Mouse (Mus musculus) MEL (cell line): ENCODE data around the gene Edem2. TPM values are rescaled to one million over a fixed set of nuclear protein-coding genes. Genes with fewer than 3 reads are reported as not detected.

Experiments
- DNase-seq: peaks from one replicate; pipeline ENCODE4 v3.0.0; 2011; ENCODE audit warnings: low read depth, low spot score
- H3K27ac ChIP-seq: 2 replicates; pipeline ENCODE4 v1.5.1; 2012; ENCODE audit warnings: low read depth, mild to moderate bottlenecking, control low read depth, low read length, moderate library complexity; ENCODE audit not compliant: control insufficient read depth
- H3K27me3 ChIP-seq, 2 experiments: fragments of 150-350 bp in 1 of 2; sonication (generic) in 1 of 2; 2 replicates each; pipeline ENCODE4 v1.6.1; 2012; ENCODE audit warnings: low read length in 2 of 2, mild to moderate bottlenecking in 2 of 2, improper control_type of control experiment in 1 of 2, moderate library complexity in 1 of 2; ENCODE audit not compliant: insufficient read depth in 2 of 2, control insufficient read depth in 1 of 2
- H3K36me3 ChIP-seq, 2 experiments: 2 replicates each; pipeline ENCODE4 v1.6.1; 2012 to 2014; ENCODE audit warnings: low read length in 2 of 2, improper control_type of control experiment in 1 of 2, inconsistent platforms in 1 of 2, mild to moderate bottlenecking in 1 of 2; ENCODE audit not compliant: insufficient read depth in 2 of 2, control insufficient read depth in 1 of 2
- H3K4me1 ChIP-seq, 2 experiments: fragments of 150-350 bp in 1 of 2; sonication (generic) in 1 of 2; 2 replicates each; pipeline ENCODE4 v1.6.1; 2012; ENCODE audit warnings: low read length in 2 of 2, improper control_type of control experiment in 1 of 2, mild to moderate bottlenecking in 1 of 2; ENCODE audit not compliant: insufficient read depth in 2 of 2, control insufficient read depth in 1 of 2
- H3K4me3 ChIP-seq, 2 experiments: fragments of 150-350 bp in 1 of 2; sonication (generic) in 1 of 2; 2 replicates each; pipeline ENCODE4 v1.5.1; 2012; ENCODE audit warnings: low read depth in 2 of 2, low read length in 2 of 2, mild to moderate bottlenecking in 2 of 2, moderate library complexity in 2 of 2, control low read depth in 1 of 2, improper control_type of control experiment in 1 of 2; ENCODE audit not compliant: control insufficient read depth in 1 of 2, insufficient read depth in 1 of 2
- H3K79me2 ChIP-seq: 2 replicates; pipeline ENCODE4 v1.6.1; 2012; ENCODE audit warnings: mild to moderate bottlenecking, low read length, moderate library complexity; ENCODE audit not compliant: control insufficient read depth, poor library complexity, insufficient read depth
- H3K9ac ChIP-seq: 2 replicates; pipeline ENCODE4 v1.6.1; 2012; ENCODE audit warnings: low read depth, mild to moderate bottlenecking, control low read depth, low read length, moderate library complexity; ENCODE audit not compliant: control insufficient read depth, poor library complexity, severe bottlenecking
- H3K9me3 ChIP-seq: fragments of 150-350 bp; sonication (generic); replicated peaks from 2 replicates; pipeline ENCODE4 v1.6.1; 2012; ENCODE audit warnings: mild to moderate bottlenecking, low read length, improper control_type of control experiment, moderate library complexity; ENCODE audit not compliant: insufficient read depth
- BHLHE40 ChIP-seq: IDR thresholded peaks from 2 replicates; pipeline ENCODE4 v1.6.1; 2012; ENCODE audit warnings: low read depth, mild to moderate bottlenecking, inconsistent platforms, low read length, improper control_type of control experiment, borderline replicate concordance
- CHD2 ChIP-seq: IDR thresholded peaks from 2 replicates; pipeline ENCODE4 v1.6.1; 2011; ENCODE audit warnings: low read length, improper control_type of control experiment
- CTCF ChIP-seq, 3 experiments: IDR thresholded peaks in 2 of 3; conservative IDR thresholded peaks in 1 of 3; 2 replicates each; pipeline ENCODE4 v1.5.1; 2011 to 2012; ENCODE audit warnings: low read length in 3 of 3, low read depth in 2 of 3, mild to moderate bottlenecking in 2 of 3, improper control_type of control experiment in 1 of 3, inconsistent platforms in 1 of 3, mixed read lengths in 1 of 3, moderate library complexity in 1 of 3; ENCODE audit not compliant: control insufficient read depth in 1 of 3, insufficient read depth in 1 of 3, poor library complexity in 1 of 3, severe bottlenecking in 1 of 3
- ELF1 ChIP-seq: IDR thresholded peaks from 2 replicates; pipeline ENCODE4 v1.6.1; 2014; ENCODE audit warnings: low read depth, mild to moderate bottlenecking, inconsistent platforms, low read length, improper control_type of control experiment, moderate library complexity
- ETS1 ChIP-seq: IDR thresholded peaks from 2 replicates; pipeline ENCODE4 v1.6.1; 2012; ENCODE audit warnings: low read depth, mild to moderate bottlenecking, inconsistent platforms, low read length, improper control_type of control experiment, moderate library complexity
- JUND ChIP-seq: IDR thresholded peaks from 2 replicates; pipeline ENCODE4 v1.6.1; 2011; ENCODE audit warnings: low read depth, mild to moderate bottlenecking, improper control_type of control experiment, low read length
- KAT2A ChIP-seq: conservative IDR thresholded peaks from 2 replicates; pipeline ENCODE4 v1.6.1; 2012; ENCODE audit warnings: low read depth, low read length, improper control_type of control experiment, inconsistent platforms
- MAX ChIP-seq: IDR thresholded peaks from 2 replicates; pipeline ENCODE4 v1.6.1; 2011; ENCODE audit warnings: low read length, improper control_type of control experiment
- POLR2AphosphoS2 ChIP-seq: IDR thresholded peaks from 2 replicates; pipeline ENCODE4 v1.6.1; 2011; ENCODE audit warnings: low read length, improper control_type of control experiment
- RAD21 ChIP-seq: IDR thresholded peaks from 2 replicates; pipeline ENCODE4 v1.6.1; 2011; ENCODE audit warnings: mild to moderate bottlenecking, low read depth, low read length, improper control_type of control experiment
- SMC3 ChIP-seq: IDR thresholded peaks from 2 replicates; pipeline ENCODE4 v1.6.1; 2011; ENCODE audit warnings: low read depth, low read length, improper control_type of control experiment
- UBTF ChIP-seq: IDR thresholded peaks from 2 replicates; pipeline ENCODE4 v1.6.1; 2012; ENCODE audit warnings: low read depth, mild to moderate bottlenecking, inconsistent platforms, low read length, improper control_type of control experiment, moderate library complexity, borderline replicate concordance; ENCODE audit not compliant: insufficient read depth
- USF2 ChIP-seq, 2 experiments: IDR thresholded peaks; 2 replicates each; pipeline ENCODE4 v1.6.1; 2011 to 2012; ENCODE audit warnings: improper control_type of control experiment in 2 of 2, low read length in 2 of 2, borderline replicate concordance in 1 of 2, inconsistent platforms in 1 of 2, low read depth in 1 of 2, mild to moderate bottlenecking in 1 of 2; ENCODE audit not compliant: insufficient read depth in 1 of 2
- ZC3H11A ChIP-seq: IDR thresholded peaks from 2 replicates; pipeline ENCODE4 v1.6.1; 2012; ENCODE audit warnings: low read depth, mild to moderate bottlenecking, inconsistent platforms, low read length, improper control_type of control experiment
- ZKSCAN1 ChIP-seq: IDR thresholded peaks from 2 replicates; pipeline ENCODE4 v1.6.1; 2012; ENCODE audit warnings: low read depth, mild to moderate bottlenecking, inconsistent platforms, low read length, improper control_type of control experiment, moderate library complexity
- ZMIZ1 ChIP-seq: IDR thresholded peaks from 2 replicates; pipeline ENCODE4 v1.6.1; 2012; ENCODE audit warnings: low read depth, mild to moderate bottlenecking, inconsistent platforms, low read length, improper control_type of control experiment, moderate library complexity
- polyA plus RNA-seq, 2 experiments: library from polyadenylated mRNA; stranded (reverse) in 1 of 2; unstranded in 1 of 2; fragments of >175 nt in 1 of 2; fragments of >200 nt in 1 of 2; gene quantifications; 2 replicates each; pipeline versions ENCODE4 v1.2.1 to v1.2.4; 2012; ENCODE audit warnings: low replicate concordance in 2 of 2, low read depth in 1 of 2; ENCODE audit not compliant: insufficient read length in 2 of 2, insufficient read depth in 1 of 2, missing spikeins in 1 of 2
- total RNA-seq: library from RNA; depleted of rRNA; stranded (reverse); fragments of 300-350 nt; gene quantifications from 2 replicates; pipeline ENCODE4 v1.2.3, GENCODE M21; 2012

The Edem2 gene
- total and polyA plus RNA-seq, 3 experiments = 40.7 to 43.8 TPM; not detected in 1

DNA sequence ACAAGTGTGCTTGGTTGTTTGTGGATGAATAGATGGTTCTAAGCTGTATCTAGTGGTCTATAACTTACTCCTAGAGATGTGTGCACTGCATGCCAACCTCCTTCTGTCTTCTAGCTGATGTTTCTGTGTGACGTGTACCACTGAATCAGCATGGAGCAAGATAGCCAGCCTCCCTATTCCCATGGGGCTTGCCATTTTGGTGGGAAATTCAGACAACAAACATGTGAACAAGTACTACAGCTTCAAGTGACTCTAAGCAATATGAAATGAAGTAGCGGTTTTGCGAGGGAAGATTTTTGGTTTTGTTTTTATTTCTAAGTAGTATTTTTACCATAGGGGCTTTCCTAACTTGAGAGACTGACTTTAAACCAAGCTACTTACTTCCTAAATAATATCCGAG, 20.1 kb upstream of the Edem2 start:
- H3K36me3 ChIP-seq = no peaks in the 10 kb centered on the region
- no peak overlapping the region for H3K9ac ChIP-seq
- H3K4me3 ChIP-seq = no peak overlapping the region
- H3K79me2 ChIP-seq = no peaks in the 10 kb centered on the region
- TF ChIP-seq POLR2AphosphoS2 (no peak), UBTF (no peak), CTCF (IDR thresholded peaks at IDR 0.05 in 2 of 3, conservative IDR thresholded peaks at IDR 0.05 in 1 of 3; ENCODE audit: control insufficient read depth in 1 of 3, insufficient read depth in 1 of 3, low read depth in 2 of 3, low read length in 3 of 3, poor library complexity in 1 of 3, severe bottlenecking in 1 of 3) (no peak), JUND (no peak), ZMIZ1 (no peak), ZC3H11A (no peak), ZKSCAN1 (no peak), KAT2A (no peak), USF2 (IDR thresholded peaks at IDR 0.05; ENCODE audit: borderline replicate concordance in 1 of 2, insufficient read depth in 1 of 2, low read depth in 1 of 2, low read length in 2 of 2) (no peak), ELF1 (no peak), RAD21 (no peak), CHD2 (no peak)
- H3K27ac ChIP-seq = no peak overlapping the region
- peaks cover 5 to 6% of the 10 kb centered on the region in 2 experiments for H3K27me3 ChIP-seq
- H3K9me3 ChIP-seq = no peaks in the 10 kb centered on the region
- DNase-seq = no peak
- H3K4me1 ChIP-seq = 0 out of 4 replicates have a peak, but pooled peaks cover 0 to 3% of the 10 kb centered on the region in 2 experiments

DNA sequence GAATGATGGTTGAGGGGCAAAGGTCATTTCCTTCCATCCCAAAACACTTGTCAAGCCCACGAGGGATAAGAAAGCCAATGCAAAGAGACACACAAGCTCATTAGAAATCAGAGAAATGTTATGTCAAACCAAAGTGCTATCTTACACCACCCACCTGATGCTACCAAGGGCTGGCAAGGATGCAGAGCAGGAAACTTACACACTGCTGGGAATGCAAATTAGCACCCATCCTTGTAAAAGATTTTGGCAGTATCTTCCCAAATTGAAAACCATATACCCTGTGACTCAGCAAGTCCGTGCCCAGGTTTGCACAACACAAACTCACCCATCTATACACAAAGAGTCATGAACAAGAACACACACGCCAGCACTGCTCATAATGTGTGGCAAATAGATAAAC, 16.2 kb upstream of the Edem2 start:
- H3K27me3 ChIP-seq = peaks cover 0 to 2% of the 10 kb centered on the region in 2 experiments; a peak in 3 of 4 replicates
- TF ChIP-seq ETS1 = no peak
- no peak for TF ChIP-seq SMC3
- no peak for TF ChIP-seq POLR2AphosphoS2
- H3K4me1 ChIP-seq = peaks cover 0 to 17% of the 10 kb centered on the region in 2 experiments; a peak in 2 of 4 replicates
- H3K27ac ChIP-seq = no peak overlapping the region
- H3K9ac ChIP-seq = no peak overlapping the region
- DNase-seq = no peak
- H3K36me3 ChIP-seq = peaks cover 0 to 14% of the 10 kb centered on the region in 2 experiments; a peak in 2 of 4 replicates
- H3K79me2 ChIP-seq = no peaks in the 10 kb centered on the region
- H3K9me3 ChIP-seq = no peaks in the 10 kb centered on the region
- no peak overlapping the region for H3K4me3 ChIP-seq

DNA sequence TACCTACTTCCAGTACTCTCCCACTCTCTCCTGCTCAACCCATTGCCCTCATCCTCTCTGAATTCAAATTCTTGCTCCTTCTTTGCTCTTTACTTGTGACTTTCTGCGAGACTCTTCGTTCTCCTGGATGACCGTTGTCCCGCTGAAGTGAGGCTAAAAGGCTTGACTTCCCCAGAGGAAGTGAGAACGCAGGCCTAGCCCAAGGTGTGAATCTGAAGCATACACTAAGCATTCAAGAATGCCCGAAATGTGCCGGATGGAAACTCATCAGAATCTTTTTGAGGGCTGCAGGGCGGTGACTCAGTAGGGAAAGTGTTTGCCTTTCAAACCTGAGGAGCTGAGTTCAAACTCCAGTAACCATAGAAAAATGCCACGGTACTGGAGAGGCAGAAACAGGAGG, 14.1 kb upstream of the Edem2 start:
- H3K27ac ChIP-seq = no peak overlapping the region
- DNase-seq = no peak
- H3K4me1 ChIP-seq = peaks cover 0 to 17% of the 10 kb centered on the region in 2 experiments; a peak in 2 of 4 replicates
- no peaks in the 10 kb centered on the region for H3K79me2 ChIP-seq
- no peaks in the 10 kb centered on the region for H3K9me3 ChIP-seq
- peaks cover 0 to 2% of the 10 kb centered on the region in 2 experiments; a peak in 2 of 4 replicates for H3K27me3 ChIP-seq
- TF ChIP-seq MAX (peak; percentile 28; the same call in 1 of the 2 replicates), BHLHE40 (no peak)
- no peak overlapping the region for H3K4me3 ChIP-seq
- no peak overlapping the region for H3K9ac ChIP-seq
- peaks cover 0 to 14% of the 10 kb centered on the region in 2 experiments; a peak in 2 of 4 replicates for H3K36me3 ChIP-seq
